Mouse (Mus musculus) embryonic facial prominence, embryonic 14.5 days (tissue): ENCODE results near the gene Hsd17b11. TPM values are rescaled to one million over a fixed set of nuclear protein-coding genes. Genes with fewer than 3 reads are reported as not detected.
"Not testable (repeated sequence)": the region's sequence is repeated elsewhere in the genome, so short reads cannot be mapped to it uniquely, and the experiment has no call there.

Experiments used
- ATAC-seq: fragments of 200-750 bp; cut with Nextera tagmentation; 2 replicates; pipeline ENCODE4 v1.8.0; 2017; ENCODE audit warnings: low read depth, moderate number of reproducible peaks, moderate TSS enrichment
- DNase-seq: peaks from one replicate; pipeline ENCODE4 v3.0.0-alpha.2; 2015; ENCODE audit warnings: low spot score
- H3K27ac ChIP-seq: fragments of 300-500 bp; sonication (generic); replicated peaks from 2 replicates; pipeline ENCODE4 v1.5.1; 2014; ENCODE audit warnings: low read depth, mild to moderate bottlenecking, low read length, moderate library complexity
- H3K27me3 ChIP-seq: fragments of 300-500 bp; sonication (generic); replicated peaks from 2 replicates; pipeline ENCODE4 v1.6.1; 2014; ENCODE audit warnings: low read length; ENCODE audit not compliant: control insufficient read depth, insufficient read depth
- H3K36me3 ChIP-seq: fragments of 300-500 bp; sonication (generic); 2 replicates; pipeline ENCODE4 v1.6.1; 2014; ENCODE audit warnings: low read length, mixed read lengths; ENCODE audit not compliant: control insufficient read depth, insufficient read depth
- H3K4me1 ChIP-seq: fragments of 300-500 bp; sonication (generic); 2 replicates; pipeline ENCODE4 v1.6.1; 2014; ENCODE audit warnings: antibody characterized with exemption, low read length; ENCODE audit not compliant: control insufficient read depth, insufficient read depth
- H3K4me2 ChIP-seq: fragments of 300-500 bp; sonication (generic); 2 replicates; pipeline ENCODE4 v1.6.1; 2014; ENCODE audit warnings: low read depth, mild to moderate bottlenecking, low read length, moderate library complexity, mixed read lengths
- H3K4me3 ChIP-seq: fragments of 300-500 bp; sonication (generic); 2 replicates; pipeline ENCODE4 v1.5.1; 2014; ENCODE audit warnings: low read depth, mild to moderate bottlenecking, low read length
- H3K9ac ChIP-seq: fragments of 300-500 bp; sonication (generic); 2 replicates; pipeline ENCODE4 v1.6.1; 2014; ENCODE audit warnings: low read depth, mild to moderate bottlenecking, low read length, moderate library complexity, mixed read lengths
- H3K9me3 ChIP-seq: fragments of 300-500 bp; sonication (generic); 2 replicates; pipeline ENCODE4 v1.6.1; 2016; ENCODE audit warnings: low read length; ENCODE audit not compliant: control insufficient read depth
- WGBS: fragments of 180-500 bp; shearing (Covaris S2); extraction: QIAGEN DNeasy Blood & Tissue Kit; methylation state at CpG from one replicate; pipeline ENCODE4 v1.1.7; 2014; 5-methylcytosine and 5-hydroxymethylcytosine counted together
- microRNA-seq: library from miRNA; unstranded; fragments of <30 nt; microRNA quantifications from one replicate; pipeline ENCODE4, GENCODE M21; 2016; ENCODE audit warnings: borderline number of aligned reads
- polyA plus RNA-seq: library from polyadenylated mRNA; unstranded; fragments of >200 nt; fragmentation: Nextera tagmentation; extraction: Ambion mirVana; gene quantifications from 2 replicates; pipeline ENCODE4 v1.2.1, GENCODE M21; 2014

Gene Hsd17b11
- polyA plus RNA-seq, 1 experiment from 2014 or later: 4.5 TPM

GRCm38 (mm10) chr5:103962935-103963429, 58.7 kb downstream of the Hsd17b11 start:
- no peak for ATAC-seq
- no peaks in the 10 kb centered on the region for H3K27me3 ChIP-seq
- H3K27ac ChIP-seq: no peak overlapping the region
- no peak overlapping the region for H3K4me3 ChIP-seq
- no peaks in the 10 kb centered on the region for H3K9me3 ChIP-seq
- H3K36me3 ChIP-seq: no peaks in the 10 kb centered on the region
- H3K4me1 ChIP-seq: no peaks in the 10 kb centered on the region
- 59% methylated on average over 1 of the region's 1 CpGs for WGBS
- H3K9ac ChIP-seq: no peak overlapping the region
- no peak for DNase-seq
- no peak overlapping the region for H3K4me2 ChIP-seq

GRCm38 (mm10) chr5:103954638-103955037, 67.1 kb downstream of the Hsd17b11 start:
- H3K36me3 ChIP-seq: no peaks in the 10 kb centered on the region
- no peak overlapping the region for H3K4me3 ChIP-seq
- H3K9ac ChIP-seq: no peak overlapping the region
- no peak overlapping the region for H3K27ac ChIP-seq
- DNase-seq (no peak), ATAC-seq (no peak)
- no peaks in the 10 kb centered on the region for H3K27me3 ChIP-seq
- 69% methylated on average over 5 of the region's 5 CpGs for WGBS
- no peaks in the 10 kb centered on the region for H3K4me1 ChIP-seq
- H3K4me2 ChIP-seq: no peak overlapping the region
- H3K9me3 ChIP-seq: no peaks in the 10 kb centered on the region

GRCm38 (mm10) chr5:103953135-103954083, 68.3 kb downstream of the Hsd17b11 start:
- Histone ChIP-seq H3K4me3 (no peak overlapping the region), H3K4me1 (no peaks in the 10 kb centered on the region), H3K27ac (no peak overlapping the region), H3K36me3 (no peaks in the 10 kb centered on the region), H3K9ac (no peak overlapping the region), H3K4me2 (no peak overlapping the region), H3K27me3 (no peaks in the 10 kb centered on the region), H3K9me3 (no peaks in the 10 kb centered on the region)
- 61% methylated on average over 10 of the region's 10 CpGs for WGBS
- ATAC-seq (peak; percentile 63; the same call in 1 of the 2 replicates), DNase-seq (peak; percentile 68)

- not testable (repeated sequence) for ATAC-seq, H3K36me3 ChIP-seq, DNase-seq, H3K4me2 ChIP-seq, H3K9me3 ChIP-seq, H3K27me3 ChIP-seq, H3K9ac ChIP-seq, H3K4me3 ChIP-seq, H3K27ac ChIP-seq, H3K4me1 ChIP-seq
- WGBS: 95% methylated on average over 15 of the region's 15 CpGs
Measured at GRCm38 (mm10) chr5:103950138-103950537, 71.6 kb downstream of the Hsd17b11 start.

GRCm38 (mm10) chr5:103943183-103943582, 78.5 kb downstream of the Hsd17b11 start:
- H3K4me3 ChIP-seq: no peak overlapping the region
- H3K9me3 ChIP-seq: no peaks in the 10 kb centered on the region
- no peak overlapping the region for H3K4me2 ChIP-seq
- no peak overlapping the region for H3K9ac ChIP-seq
- DNase-seq: peak; percentile 40
- ATAC-seq: peak; percentile 44; the same call in 1 of the 2 replicates
- no peak overlapping the region for H3K27ac ChIP-seq
- no peaks in the 10 kb centered on the region for H3K4me1 ChIP-seq
- no peaks in the 10 kb centered on the region for H3K27me3 ChIP-seq
- H3K36me3 ChIP-seq: no peaks in the 10 kb centered on the region
- 55% methylated on average over 6 of the region's 6 CpGs for WGBS

- no peak overlapping the region for H3K4me3 ChIP-seq
- H3K36me3 ChIP-seq: no peaks in the 10 kb centered on the region
- no peaks in the 10 kb centered on the region for H3K27me3 ChIP-seq
- no peaks in the 10 kb centered on the region for H3K4me1 ChIP-seq
- H3K27ac ChIP-seq: no peak overlapping the region
- no peak for ATAC-seq
- H3K9me3 ChIP-seq: no peaks in the 10 kb centered on the region
- 54% methylated on average over 1 of the region's 1 CpGs for WGBS
- H3K9ac ChIP-seq: no peak overlapping the region
- H3K4me2 ChIP-seq: no peak overlapping the region
- DNase-seq: no peak
Measured at GRCm38 (mm10) chr5:103939856-103940255, 81.9 kb downstream of the Hsd17b11 start.

Small RNAs within 50 kb of the gene (microRNA-seq; reads per million reads assigned to microRNA genes)
- gene Mir5619: 2.5 reads per million, percentile 11 among the genes with 10 or more reads in this experiment

Other genes with a start within 250 kb of the Hsd17b11 start
- 12.2 and 13.9 TPM in 2 replicates for gene Klhl8, start 110.7 kb downstream of the Hsd17b11 start, polyA plus RNA-seq
- 0.15 and 0.26 TPM in 2 replicates for gene Hsd17b13, start 44.5 kb downstream of the Hsd17b11 start, polyA plus RNA-seq
- gene Nudt9, start 24.4 kb upstream of the Hsd17b11 start, polyA plus RNA-seq: 56.8 and 59.0 TPM in 2 replicates
- gene Gm17660, start 55.7 kb upstream of the Hsd17b11 start, polyA plus RNA-seq: 0.47 TPM in 1 of 2 replicates, not detected in the other
- gene Sparcl1, start 91.8 kb upstream of the Hsd17b11 start, polyA plus RNA-seq: 108 and 117 TPM in 2 replicates
- not detected in 2 replicates for gene Dspp, start 148.8 kb upstream of the Hsd17b11 start, polyA plus RNA-seq
- 19.3 and 21.1 TPM in 2 replicates for gene Dmp1, start 180.7 kb upstream of the Hsd17b11 start, polyA plus RNA-seq